Mouse (Mus musculus) hematopoietic stem cell, adult 5-6 weeks (primary cell): ENCODE data around the gene Defb48. TPM values are rescaled to one million over a fixed set of nuclear protein-coding genes. Genes with fewer than 3 reads are reported as not detected.

Experiments
- ATAC-seq, 2 experiments: fragments of 125-278 bp in 1 of 2; replicated peaks in 1 of 2; 2 replicates each; pipeline ENCODE4 v1.8.0; 2016 to 2017; ENCODE audit warnings: inconsistent platforms in 2 of 2, mild to moderate bottlenecking in 2 of 2, moderate number of reproducible peaks in 2 of 2, low read depth in 1 of 2, moderate TSS enrichment in 1 of 2; ENCODE audit not compliant: low FRiP score in 2 of 2, poor library complexity in 2 of 2, severe bottlenecking in 2 of 2, insufficient read depth in 1 of 2, low TSS enrichment in 1 of 2
- total RNA-seq: library from RNA; stranded (forward); fragments of 172-1452, 232-1000 nt; gene quantifications from 2 replicates; pipeline ENCODE4 v1.2.3, GENCODE M21; 2017

The Defb48 gene
- total RNA-seq, 1 experiment from 2014 or later = not detected

- ATAC-seq = no peak
These were observed 44.9 kb downstream of the Defb48 start for GRCm38 (mm10) chr14:62939435-62939834.

- ATAC-seq = no peak
These were observed 46.6 kb downstream of the Defb48 start for GRCm38 (mm10) chr14:62937675-62938074.

GRCm38 (mm10) chr14:62936631-62937380 lies 47.5 kb downstream of the Defb48 start:
- ATAC-seq = no peak

GRCm38 (mm10) chr14:62935361-62935760 lies 48.9 kb downstream of the Defb48 start:
- ATAC-seq = no peak

GRCm38 (mm10) chr14:62928101-62928541 lies 56.2 kb downstream of the Defb48 start:
- 0 out of 4 replicates have a peak, but pooled peaks have one; percentile 7 to 32 for ATAC-seq

Other genes starting within 250 kb of the Defb48 start
- gene Ints6, start 223.3 kb downstream of the Defb48 start, total RNA-seq = 101 and 247 TPM in 2 replicates
- gene Wdfy2, start 146.8 kb downstream of the Defb48 start, total RNA-seq = 31.4 and 35.4 TPM in 2 replicates
- not detected in 2 replicates for gene Defb47, start 13.6 kb upstream of the Defb48 start, total RNA-seq
- not detected in 2 replicates for gene Defb43, start 27.3 kb upstream of the Defb48 start, total RNA-seq
- gene Defb42, start 62.5 kb upstream of the Defb48 start, total RNA-seq = not detected in 2 replicates
- not detected in 2 replicates for gene Defb30, start 65.5 kb upstream of the Defb48 start, total RNA-seq